Mouse (Mus musculus) retina, postnatal 1 day (tissue): ENCODE data around the gene Ppm1g.

ENCODE experiments used
- DNase-seq: peaks from one replicate; pipeline ENCODE4 v3.0.0-alpha.2; 2012

Gene Ppm1g

DNA sequence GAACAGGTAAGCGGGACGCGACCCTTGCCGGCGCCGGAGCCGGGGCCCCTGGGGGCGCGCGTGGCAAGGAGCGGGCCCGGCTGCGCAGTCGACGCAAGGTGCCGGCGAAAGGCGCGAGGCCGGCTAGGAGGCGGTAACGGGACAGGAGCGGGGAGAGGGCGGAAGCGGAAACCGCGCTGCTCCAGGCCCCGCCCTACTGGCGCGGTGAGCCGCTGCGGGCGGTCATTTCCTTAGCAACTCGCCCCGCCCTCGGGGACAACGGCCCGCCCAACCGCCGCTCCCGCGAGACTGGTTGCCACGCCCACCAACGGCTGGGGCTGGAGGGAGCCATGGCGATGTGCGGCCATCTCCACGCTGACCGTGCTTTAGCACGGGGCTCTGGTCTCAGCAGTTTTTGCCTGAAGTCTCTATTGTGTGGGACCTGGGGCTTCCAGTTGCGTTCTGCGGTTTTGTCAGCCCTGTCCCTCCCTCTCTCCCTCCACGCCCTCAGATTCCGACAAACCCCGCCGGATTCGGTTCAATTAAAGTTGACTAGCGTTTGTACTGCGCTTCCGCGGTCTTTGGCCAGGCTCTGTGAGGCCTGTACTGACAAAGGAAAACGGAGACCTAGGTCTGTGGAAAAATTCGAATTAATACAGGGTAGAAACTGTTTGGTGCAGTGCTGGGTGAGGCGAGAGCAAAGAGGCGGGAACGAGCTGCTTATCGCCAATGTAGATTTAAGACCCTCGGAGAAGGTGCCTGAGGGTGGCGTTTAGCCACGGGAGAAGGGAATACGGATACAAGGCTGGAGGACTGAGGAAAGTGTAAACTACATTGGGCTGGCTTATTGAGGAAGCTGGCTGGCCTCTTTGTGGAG is at the start of gene Ppm1g:
Gene Ppm1g (minus strand): TSS at position 240 of the 856 bp plus-strand sequence.
- peak; percentile 97 for DNase-seq

DNA sequence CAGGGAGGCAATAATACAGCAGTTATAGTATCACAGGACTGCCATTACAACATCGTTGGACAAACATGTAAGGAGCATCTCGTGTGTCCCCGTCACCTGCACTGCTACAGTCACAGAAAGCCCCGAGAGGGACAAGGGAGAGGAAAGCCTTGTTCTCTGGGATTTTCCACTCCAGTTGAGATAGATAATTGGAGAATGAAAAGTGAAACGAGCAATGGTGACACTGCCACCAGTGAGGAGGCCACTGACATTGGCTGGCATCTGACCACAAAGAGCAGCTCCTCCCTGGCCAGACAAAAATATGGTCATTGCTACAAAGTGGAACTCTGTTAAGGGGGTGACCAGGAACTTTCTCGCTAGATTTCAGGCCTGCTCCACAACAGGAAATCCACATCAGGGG is 47.2 kb upstream of the Ppm1g start:
- peak; percentile 51 for DNase-seq

DNA sequence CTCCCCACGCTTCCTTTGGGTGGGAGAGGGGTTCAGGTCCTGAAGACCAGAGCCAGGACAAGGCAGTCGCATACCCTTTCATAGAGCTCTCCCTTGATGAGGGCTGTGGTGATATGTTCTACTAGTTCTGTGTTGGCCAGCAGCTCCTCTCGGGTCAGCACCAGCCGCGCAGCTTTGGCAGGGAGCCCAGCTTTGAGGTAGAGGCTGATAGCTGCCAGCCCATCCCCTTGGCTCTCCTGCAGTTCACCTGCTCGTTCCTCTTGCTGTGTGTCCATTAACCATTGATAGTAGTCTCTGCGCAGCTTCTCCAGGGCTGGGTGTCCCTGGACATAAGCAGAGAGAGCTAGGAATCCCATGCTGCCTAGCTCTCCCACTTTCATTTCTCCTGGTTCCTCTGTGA is 45.6 kb upstream of the Ppm1g start:
- DNase-seq = no peak

DNA sequence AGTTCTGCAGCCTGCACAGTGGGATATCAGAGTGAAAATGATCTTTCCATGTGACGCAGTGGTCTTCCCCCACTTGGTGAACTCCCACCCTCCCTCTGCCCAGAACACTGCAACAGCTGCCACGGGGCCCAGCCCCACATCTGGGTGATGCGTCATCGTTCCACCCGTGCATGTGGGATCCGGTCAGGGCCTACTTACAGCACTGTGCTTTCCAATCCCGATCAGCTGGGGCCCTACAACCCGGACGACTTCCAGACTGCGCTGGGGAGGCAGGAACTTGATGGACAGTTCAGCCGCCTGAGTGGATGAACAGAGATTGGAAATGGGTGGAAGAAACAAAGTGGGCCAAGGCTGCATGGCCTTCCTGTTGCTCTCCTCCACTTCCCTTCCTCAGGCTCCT is 37.1 kb upstream of the Ppm1g start:
- no peak for DNase-seq

DNA sequence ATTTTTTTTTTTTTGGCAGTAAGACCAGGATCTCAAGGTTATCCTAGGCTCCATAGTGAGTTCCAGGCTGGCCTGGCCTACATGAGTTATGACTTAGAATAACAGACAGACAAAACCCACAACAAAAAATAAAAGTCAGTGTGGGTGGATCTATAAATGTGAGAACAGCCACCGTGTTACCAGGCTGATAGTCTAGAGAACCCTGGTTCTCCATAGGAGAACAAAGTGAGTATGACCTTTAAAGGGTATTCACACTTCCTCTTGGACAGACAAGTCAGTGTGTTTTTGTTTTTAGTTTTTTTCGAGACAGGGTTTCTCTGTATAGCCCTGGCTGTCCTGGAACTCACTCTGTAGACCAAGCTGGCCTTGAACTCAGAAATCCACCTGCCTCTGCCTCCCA is 35.5 kb upstream of the Ppm1g start:
- no peak for DNase-seq

DNA sequence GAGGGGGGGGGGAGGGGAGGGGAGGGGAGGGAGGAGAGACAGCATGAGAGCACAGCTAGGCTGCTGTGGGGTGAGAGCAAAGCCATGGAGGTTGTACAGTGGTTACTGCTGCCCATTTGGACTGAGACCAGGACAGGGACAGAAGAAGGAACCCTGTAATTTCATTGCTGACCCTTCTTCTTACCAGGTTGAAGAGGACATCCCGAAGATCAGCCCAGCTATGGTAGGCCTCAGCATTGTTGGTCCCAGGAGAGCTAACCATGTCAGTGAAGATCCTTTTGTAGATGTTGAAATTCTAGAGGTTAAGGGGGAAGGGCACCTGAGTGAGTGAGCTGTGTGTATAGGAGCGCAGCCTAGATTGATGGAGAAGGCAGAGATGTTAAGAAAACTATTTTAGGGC is 34.9 kb upstream of the Ppm1g start:
- DNase-seq = no peak

DNA sequence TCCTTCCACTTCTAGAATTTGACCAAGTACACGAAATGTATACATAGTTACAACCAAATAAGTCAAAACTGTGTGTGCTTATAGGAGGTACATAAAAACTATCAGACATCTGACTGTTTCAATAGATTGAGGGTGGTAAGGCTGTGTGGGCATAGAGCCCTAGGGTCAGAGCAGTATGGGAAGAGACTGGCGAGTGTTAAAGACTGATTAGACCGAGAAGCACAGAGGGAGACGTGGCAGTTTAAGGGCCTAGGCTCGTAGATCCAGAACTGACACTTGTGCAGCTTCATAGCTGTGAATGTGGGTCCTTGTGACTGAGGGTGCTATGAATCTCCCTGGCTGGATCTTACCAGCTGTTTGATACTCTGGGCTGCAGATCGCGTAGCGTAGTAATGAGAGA is 34.4 kb upstream of the Ppm1g start:
- DNase-seq = no peak

DNA sequence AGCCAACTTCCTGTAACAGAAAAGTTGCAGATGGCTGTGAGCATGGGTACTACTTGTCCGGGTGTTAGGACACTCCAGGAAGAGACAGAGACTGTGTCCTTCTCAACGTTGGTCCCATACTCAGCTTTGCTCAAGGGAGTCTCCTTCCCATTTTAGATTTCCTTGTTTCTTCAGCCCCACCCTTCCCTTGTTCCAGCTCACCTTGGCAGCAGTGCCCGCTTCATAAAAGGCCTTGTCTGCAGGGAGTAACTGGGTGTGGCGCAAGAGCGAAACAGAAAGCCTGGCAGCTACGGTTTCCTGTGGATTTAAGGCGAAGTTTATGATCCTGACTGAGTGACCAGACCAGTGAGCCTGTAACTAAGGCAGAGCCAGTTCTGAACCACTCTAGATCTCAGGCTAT is 34.0 kb upstream of the Ppm1g start:
- no peak for DNase-seq

DNA sequence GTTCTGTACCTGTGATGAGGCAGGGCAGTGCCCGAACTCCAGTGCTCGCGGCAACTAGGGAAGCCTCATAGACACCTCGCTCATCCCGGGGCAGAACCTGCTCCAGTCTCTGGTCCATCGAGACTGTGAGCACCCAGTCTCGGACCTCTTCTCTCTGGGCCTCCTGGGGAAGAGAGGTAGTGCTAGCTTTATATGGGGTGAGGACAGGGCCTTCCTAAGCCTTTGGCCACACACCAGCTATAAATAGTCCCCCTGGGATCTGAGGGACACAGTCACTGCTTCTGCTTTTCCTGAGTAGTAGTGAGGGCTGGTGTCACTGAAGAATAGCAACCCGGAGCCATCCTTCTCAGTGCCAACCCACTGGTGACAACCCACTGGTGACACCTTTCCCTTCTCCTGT is 33.3 kb upstream of the Ppm1g start:
- no peak for DNase-seq

DNA sequence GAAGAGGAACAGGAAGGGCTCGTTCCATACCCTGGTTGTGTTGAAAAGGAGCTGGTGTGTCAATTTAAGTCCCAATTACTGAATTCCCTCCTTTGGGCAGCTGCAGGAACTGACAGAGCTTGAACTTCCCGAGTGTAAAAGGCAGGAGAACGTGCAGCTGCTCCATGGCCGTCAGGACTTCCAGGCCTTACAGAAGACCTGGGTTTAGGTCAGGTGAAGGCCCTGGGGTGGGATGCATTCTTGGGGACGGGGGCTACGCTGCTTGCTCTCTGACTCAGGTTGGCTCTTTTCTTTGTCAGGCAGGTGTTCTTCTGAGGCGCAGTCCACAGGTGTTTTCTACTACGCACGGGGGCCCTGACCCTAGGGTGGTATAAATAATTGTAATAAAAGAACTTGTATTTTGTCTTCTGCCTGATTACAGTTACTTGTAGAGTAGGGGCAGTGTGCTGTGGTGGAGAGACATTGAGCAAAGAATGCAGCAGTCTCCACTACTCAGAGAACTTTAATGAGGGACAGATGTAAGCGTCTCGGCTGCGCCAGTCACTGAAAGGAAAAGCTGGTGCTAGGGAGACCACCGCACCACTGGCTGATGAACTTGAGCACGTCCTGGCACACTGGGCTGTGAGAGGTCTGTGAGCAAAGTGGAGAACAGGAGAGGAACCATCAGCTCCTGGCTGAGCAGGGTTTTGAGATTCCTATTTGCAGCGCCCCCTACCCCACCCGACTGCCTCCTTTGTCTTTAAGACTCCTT is 32.5 kb upstream of the Ppm1g start:
- no peak for DNase-seq

DNA sequence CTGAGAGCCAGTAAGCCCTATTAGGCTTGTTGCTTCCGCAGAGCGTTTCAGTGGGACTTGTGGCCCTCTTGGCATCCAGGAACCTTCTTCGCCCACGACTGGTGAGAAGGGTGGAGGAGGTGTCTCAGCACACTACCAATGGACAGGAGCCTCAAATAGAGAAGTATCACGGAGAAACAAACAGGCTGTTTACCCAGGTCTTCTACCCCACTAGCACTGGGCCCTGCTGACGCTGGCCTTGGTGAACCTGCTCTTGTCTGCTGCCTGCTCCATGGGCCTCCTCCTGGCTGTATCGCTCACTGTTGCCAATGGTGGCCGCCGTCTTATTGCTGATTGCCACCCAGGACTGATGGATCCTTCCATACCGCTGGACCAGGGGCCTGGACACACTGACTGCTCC is 31.7 kb upstream of the Ppm1g start:
- DNase-seq = no peak

DNA sequence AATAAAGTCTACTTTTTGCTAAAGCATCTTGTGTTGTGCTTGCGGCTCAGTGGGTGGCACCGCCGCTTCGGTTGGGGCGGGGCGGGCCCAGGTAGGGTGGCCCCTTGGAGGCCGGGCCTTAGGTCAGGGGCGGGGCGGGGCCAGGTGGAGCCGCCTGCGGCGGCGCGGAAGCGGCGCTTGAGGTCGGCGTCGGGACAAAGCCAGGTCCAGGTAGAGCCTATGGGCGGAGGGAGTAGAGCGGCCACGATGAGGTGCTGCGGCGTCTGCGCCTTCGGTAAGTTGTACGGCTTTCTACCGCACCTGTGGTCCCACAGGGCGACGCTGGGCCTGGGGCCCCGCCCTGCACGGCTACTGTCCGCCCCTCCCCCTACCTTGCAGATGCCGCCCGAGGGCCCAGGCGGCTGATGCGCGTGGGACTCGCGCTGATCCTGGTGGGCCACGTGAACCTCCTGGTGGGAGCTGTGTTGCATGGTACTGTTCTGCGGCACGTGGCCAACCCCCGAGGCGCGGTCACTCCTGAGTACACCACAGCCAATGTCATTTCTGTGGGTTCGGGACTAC is 31.1 kb upstream of the Ppm1g start, which contains the start of gene Krtcap3:
Gene Krtcap3 (plus strand): TSS at position 151 of the 561 bp plus-strand sequence.
- peak; percentile 43 for DNase-seq

DNA sequence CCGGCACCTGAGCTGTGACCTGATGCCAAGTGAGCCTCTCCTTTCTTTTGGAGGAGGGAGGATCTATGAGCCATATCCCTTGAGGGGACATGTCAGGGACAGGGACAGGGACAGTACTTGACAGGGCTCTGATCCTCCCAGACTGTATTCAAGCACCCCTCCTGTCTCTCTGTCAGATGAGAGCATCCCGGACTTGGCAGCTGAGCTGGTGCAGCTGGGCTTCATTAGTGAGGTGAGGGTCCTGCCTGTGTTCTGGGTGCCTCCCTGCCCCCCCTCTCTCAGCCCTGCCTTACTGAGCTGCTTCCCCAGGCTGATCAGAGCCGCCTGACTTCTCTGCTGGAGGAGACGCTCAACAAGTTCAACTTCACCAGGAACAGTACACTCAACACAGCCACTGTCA is 30.2 kb upstream of the Ppm1g start:
- DNase-seq = peak; percentile 7

DNA sequence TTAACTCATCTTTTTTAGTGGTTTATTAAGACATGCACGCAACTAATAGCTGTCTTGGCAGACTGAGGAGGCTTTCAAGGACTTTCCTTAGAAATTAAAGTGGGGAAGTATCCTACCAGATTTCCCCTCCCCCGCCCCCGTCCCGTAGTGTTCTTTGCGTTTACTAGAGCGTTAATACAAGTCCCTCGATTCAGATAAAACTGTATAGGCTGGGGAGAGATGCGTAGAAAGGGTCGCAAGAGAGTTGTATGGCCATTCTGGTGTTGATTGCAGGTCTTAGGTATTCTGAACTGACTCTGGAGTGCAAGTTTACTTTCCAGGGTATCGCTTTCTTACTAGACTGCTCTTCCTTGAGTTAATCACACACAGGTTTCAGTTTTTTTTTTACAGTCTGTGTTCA is 21.7 kb upstream of the Ppm1g start:
- no peak for DNase-seq

DNA sequence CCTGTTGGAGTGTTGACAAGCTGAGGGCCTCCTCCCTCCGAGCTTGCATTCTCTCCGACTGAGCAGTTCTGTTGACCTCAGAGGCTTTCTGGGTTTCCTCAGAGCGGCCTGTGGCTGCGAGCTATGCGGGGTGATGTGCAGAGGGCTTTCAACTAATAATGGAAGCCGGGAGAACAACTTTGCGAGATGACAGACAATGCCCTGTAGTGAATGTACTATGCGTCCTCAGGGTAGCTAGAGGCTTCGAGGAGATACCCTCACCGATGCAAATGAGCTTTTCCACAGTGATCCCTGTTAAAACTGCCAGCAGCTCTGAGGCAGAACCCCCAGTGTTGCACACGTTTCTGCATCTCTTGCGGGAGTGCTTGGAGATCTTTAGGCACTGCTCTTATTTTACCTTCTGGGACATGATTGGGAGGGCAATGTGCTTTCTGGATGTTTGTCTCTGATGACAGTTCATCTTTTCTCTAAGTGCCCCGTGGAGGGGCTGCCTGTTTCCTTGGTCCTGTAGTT is 21.1 kb upstream of the Ppm1g start:
- no peak for DNase-seq

DNA sequence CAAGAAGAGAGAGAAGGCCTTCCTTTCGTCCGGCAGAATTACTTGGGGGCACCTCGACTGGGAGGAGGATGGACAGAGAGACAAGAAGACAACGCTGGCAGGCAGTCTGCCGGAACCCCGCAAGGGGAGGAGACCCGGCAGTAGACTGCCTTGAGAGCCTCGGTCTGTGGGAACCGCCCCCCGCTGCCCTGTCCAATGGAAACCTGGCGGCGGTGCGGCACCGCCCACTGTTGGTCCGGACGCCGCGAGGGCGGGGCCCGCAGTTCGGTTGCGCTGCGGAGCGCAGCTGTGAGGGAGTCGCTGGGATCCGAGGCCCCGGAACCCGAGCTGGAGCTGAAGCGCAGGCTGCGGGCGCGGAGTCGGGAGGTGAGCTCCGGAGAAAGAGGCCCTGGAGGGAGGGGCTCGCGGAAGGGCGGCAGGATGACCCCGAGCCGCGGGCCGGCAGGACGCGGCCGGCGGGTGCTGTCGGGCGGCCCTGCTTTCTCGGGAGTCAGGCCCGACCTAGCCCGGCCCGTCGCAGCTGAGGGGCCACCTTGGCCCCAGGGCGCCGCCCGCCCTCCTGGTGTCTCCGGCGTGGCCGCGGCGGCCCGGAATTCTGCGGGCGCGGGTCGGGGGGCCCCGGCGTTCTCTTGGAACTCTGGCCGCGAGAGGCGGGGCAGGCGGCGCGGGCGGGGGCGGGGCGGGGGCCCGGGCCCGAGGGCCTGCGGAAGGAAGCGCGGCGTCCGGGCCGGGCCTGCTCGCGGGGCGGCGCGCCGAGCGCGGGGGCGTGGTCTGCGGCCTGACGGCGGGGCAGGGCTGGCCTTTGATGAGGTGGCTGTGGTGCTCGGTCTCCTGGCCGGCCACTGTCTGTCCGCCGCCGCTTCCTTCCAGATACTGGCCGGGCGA is 20.4 kb upstream of the Ppm1g start, which contains the start of the genes Nrbp1 and Gm9970:
Gene Nrbp1 (plus strand): TSS at position 228 of the 885 bp plus-strand sequence.
Gene Gm9970 (minus strand): TSS at position 596 of the 885 bp plus-strand sequence.
- peak; percentile 97 for DNase-seq

DNA sequence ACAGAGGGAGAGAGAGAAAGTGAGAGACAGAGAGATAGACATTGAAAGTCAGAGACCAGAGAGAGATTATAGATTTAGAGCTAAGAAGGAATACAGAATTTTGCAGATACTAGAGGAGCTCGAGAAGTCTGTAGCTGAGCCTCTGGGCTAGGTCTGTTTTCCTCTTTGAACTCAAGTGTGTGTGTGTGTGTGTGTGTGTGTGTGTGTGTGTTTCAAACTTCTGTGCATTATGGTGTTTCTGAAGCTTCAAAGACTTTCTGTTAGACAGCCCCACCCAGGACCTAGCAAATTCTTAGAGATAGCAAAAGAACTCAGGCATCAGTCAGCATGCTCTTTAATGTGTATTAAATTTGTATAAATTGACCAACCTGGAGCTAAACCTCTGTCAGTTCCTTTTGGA is 6.2 kb upstream of the Ppm1g start:
- DNase-seq = no peak

DNA sequence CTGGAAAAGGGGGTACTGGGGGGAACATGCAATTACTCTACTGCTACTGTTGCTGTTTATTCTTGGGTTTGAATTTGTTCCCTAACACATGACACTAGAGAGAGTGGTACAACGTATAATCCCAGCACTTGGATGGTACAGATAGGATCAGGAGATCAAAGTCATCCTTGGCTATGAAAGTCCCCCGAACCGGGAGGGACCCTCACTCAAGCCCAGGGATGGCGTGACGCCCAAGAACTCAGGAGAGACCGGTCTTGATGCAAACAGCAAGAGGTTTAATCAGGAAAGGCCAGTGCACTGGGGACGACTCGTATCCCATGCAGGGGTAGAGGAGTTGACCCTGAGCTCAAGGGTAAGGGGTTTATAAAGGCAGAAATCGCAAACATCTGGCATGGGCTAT is 2.2 kb upstream of the Ppm1g start:
- DNase-seq = no peak

DNA sequence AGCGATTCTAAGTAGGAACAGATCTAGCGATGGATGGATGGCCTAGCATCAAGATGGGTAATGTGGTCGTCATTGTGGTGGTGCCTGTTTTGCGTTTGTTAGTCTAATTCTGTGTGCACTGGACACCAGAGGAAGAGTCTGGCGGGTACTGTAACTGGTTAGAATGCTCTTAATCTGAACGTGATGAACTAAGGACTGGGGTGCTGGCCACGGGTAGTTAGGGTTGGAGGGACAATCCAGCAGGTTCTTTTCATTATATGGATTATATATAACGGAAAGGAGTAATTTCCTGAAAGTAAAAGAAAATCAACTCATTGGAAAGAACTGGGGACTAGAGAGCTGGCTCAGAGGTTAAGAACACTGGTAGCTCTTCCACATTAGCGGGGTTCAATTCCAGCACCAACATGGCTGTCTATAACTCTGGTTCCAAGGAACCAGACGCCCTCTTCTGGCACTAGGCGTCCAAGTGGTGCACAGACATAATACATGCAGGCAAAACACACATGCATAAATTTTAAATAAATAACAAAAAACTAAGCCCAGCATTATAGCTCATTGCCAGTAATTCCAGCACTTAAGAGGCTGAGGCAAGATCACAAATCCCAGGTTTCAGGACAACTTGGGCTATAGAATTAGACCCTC is 938 bp upstream of the Ppm1g start:
- peak; percentile 78 for DNase-seq

DNA sequence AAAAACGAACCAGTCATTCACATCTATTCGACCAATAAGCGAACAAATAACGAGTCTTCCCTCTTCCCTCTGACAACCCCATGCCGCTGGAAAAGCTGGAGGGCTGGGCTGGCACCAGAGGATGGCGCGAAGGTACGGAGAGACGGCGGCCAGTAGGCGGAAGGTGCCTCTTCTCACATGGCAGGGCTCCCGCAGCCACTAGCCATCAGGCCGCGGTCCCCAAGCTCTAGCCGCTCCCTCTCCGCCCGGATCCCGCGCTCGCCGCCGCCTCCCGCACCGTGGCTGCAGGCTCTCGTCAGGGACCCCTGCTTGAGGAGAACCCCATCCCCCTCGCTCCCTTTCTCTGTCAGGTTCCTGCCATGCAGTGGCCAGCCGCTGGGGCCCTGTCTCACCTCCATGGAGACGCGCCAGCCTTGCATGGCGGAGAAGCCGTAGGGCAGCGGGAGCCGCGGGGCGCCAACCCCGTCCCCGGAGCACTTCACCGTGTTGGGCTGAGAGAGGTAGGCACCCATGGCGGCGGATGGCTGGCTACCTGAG is 508 bp downstream of the Ppm1g start:
- peak; percentile 80 for DNase-seq

DNA sequence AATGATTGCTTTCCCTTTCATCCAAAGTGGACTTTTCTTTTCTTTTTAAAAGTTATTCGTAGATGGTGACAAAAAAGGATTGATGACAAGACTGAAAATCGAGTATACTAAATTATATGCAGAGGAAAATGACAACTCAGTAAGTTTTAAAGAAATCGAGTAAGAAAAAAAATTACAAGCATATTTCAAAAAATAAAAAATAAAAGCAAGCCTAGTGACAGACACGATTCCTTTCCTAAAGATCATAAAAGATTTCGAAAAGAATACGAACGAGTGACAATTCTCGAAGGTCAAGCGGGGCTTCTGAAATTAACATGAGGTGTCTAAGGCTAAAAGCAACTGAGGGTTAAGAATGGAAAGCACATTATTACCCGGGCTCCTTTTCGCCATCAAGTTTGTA is 1.0 kb downstream of the Ppm1g start:
- no peak for DNase-seq

DNA sequence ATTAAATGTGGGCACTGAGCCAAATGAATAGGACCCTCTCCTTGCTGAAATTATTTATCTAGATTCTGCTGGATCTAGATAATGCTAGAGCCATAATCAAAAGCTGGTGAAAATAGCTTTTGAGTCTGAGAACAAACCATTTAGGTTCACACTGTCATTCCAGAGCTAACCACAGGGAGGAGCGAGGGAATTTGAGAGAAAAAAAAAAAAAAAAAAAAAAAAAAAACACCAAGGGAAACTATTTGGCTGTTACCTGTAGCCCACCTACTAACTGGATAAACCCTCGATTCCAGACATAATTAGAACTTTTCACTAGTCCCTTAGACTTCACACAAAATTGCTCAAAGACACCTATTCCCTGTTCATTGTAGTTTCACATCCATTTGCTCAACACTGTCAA is 1.4 kb downstream of the Ppm1g start:
- peak; percentile 54 for DNase-seq
